Mouse (Mus musculus) urinary bladder, postnatal 0 days (tissue): Measurements from ENCODE around the gene Zfp263. TPM values are rescaled to one million over a fixed set of nuclear protein-coding genes. Genes with fewer than 3 reads are reported as not detected.

ENCODE experiments used
- polyA plus RNA-seq: library from polyadenylated mRNA; unstranded; fragments of >200 nt; fragmentation: Nextera tagmentation; extraction: Ambion mirVana; gene quantifications from 2 replicates; pipeline ENCODE4 v1.2.1, GENCODE M21; 2015

The Zfp263 gene
- 24.0 and 24.1 TPM in 2 replicates for polyA plus RNA-seq

GRCm38 (mm10) chr16:3743503-3744185 is at the start of gene Zfp263:
TSS of gene Zfp263 (plus strand) at chr16:3744093.

GRCm38 (mm10) chr16:3717980-3718379 is 25.9 kb upstream of the Zfp263 start, which contains the start of gene Mefv:
TSS of gene Mefv (minus strand) at chr16:3718097.

Other genes starting within 250 kb of the Zfp263 start
- gene Olfr161, start 153.1 kb upstream of the Zfp263 start, polyA plus RNA-seq = not detected in 2 replicates
- 0.05 TPM in 1 of 2 replicates, not detected in the other for gene Mefv, start 26.0 kb upstream of the Zfp263 start, polyA plus RNA-seq
- not detected in 2 replicates for gene Olfr15, start 86.8 kb downstream of the Zfp263 start, polyA plus RNA-seq
- gene Zfp174, start 103.2 kb downstream of the Zfp263 start, polyA plus RNA-seq = 0.54 TPM in 2 replicates
- 25.9 and 27.3 TPM in 2 replicates for gene Naa60, start 128.3 kb downstream of the Zfp263 start, polyA plus RNA-seq
- gene Zfp597, start 140.5 kb downstream of the Zfp263 start, polyA plus RNA-seq = 2.5 and 3.3 TPM in 2 replicates
- 1.0 and 1.3 TPM in 2 replicates for gene Gm20695, start 140.6 kb downstream of the Zfp263 start, polyA plus RNA-seq
- 5.9 and 6.4 TPM in 2 replicates for gene 1700037C18Rik, start 164.6 kb downstream of the Zfp263 start, polyA plus RNA-seq
- gene Cluap1, start 164.7 kb downstream of the Zfp263 start, polyA plus RNA-seq = 13.7 and 14.4 TPM in 2 replicates
- 0.25 and 0.40 TPM in 2 replicates for gene Nlrc3, start 232.5 kb downstream of the Zfp263 start, polyA plus RNA-seq